Mouse (Mus musculus) intestine, postnatal 0 days (tissue): Measurements from ENCODE around the gene Satb1. TPM values are rescaled to one million over a fixed set of nuclear protein-coding genes. Genes with fewer than 3 reads are reported as not detected.

Experiments used
- ATAC-seq: fragments of 200-750 bp; cut with Nextera tagmentation; 2 replicates; pipeline ENCODE4 v1.8.0; 2017; ENCODE audit warnings: mild to moderate bottlenecking, moderate TSS enrichment, moderate library complexity
- H3K27ac ChIP-seq: fragments of 300-500 bp; sonication (generic); 2 replicates; pipeline ENCODE4 v1.5.1; 2014; ENCODE audit warnings: mild to moderate bottlenecking, low read depth, low read length, moderate library complexity
- H3K27me3 ChIP-seq: fragments of 300-500 bp; sonication (generic); replicated peaks from 2 replicates; pipeline ENCODE4 v1.6.1; 2014; ENCODE audit warnings: low read length, mixed read lengths; ENCODE audit not compliant: control insufficient read depth, insufficient read depth
- H3K36me3 ChIP-seq: fragments of 300-500 bp; sonication (generic); 2 replicates; pipeline ENCODE4 v1.6.1; 2014; ENCODE audit warnings: mild to moderate bottlenecking, moderate library complexity; ENCODE audit not compliant: control insufficient read depth, insufficient read depth
- H3K4me1 ChIP-seq: fragments of 300-500 bp; sonication (generic); replicated peaks from 2 replicates; pipeline ENCODE4 v1.6.1; 2014; ENCODE audit warnings: antibody characterized with exemption, low read length, mixed read lengths; ENCODE audit not compliant: control insufficient read depth, insufficient read depth
- H3K4me2 ChIP-seq: fragments of 300-500 bp; sonication (generic); replicated peaks from 2 replicates; pipeline ENCODE4 v1.6.1; 2014; ENCODE audit warnings: low read depth, mild to moderate bottlenecking, moderate library complexity
- H3K4me3 ChIP-seq: fragments of 300-500 bp; sonication (generic); 2 replicates; pipeline ENCODE4 v1.5.1; 2014; ENCODE audit warnings: low read depth, low read length
- H3K9ac ChIP-seq: fragments of 300-500 bp; sonication (generic); 2 replicates; pipeline ENCODE4 v1.6.1; 2014; ENCODE audit warnings: mild to moderate bottlenecking, low read depth, low read length
- H3K9me3 ChIP-seq: fragments of 300-500 bp; sonication (generic); 2 replicates; pipeline ENCODE4 v1.6.1; 2016; ENCODE audit warnings: mixed run types; ENCODE audit not compliant: control insufficient read depth
- CTCF ChIP-seq: sonication (generic); IDR thresholded peaks from 2 replicates; pipeline ENCODE4 v1.5.1; 2016; ENCODE audit warnings: low read depth, mild to moderate bottlenecking, control low read depth, antibody characterized with exemption, moderate library complexity
- WGBS: fragments of 180-500 bp; shearing (Covaris S2); extraction: QIAGEN DNeasy Blood & Tissue Kit; methylation state at CpG from one replicate; pipeline ENCODE4 v1.1.7; 2014; 5-methylcytosine and 5-hydroxymethylcytosine counted together
- polyA plus RNA-seq: library from polyadenylated mRNA; unstranded; fragments of >200 nt; fragmentation: Nextera tagmentation; extraction: Ambion mirVana; gene quantifications from 2 replicates; pipeline ENCODE4 v1.2.1, GENCODE M21; 2015

The Satb1 gene
- polyA plus RNA-seq, 1 experiment from 2014 or later = 2.0 TPM

- no peak for TF ChIP-seq CTCF
- 16% methylated on average over 1 of the region's 1 CpGs for WGBS
Measured at GRCm38 (mm10) chr17:51836901-51837300, 3.8 kb upstream of the Satb1 start.

GRCm38 (mm10) chr17:51836243-51836642 lies 3.2 kb upstream of the Satb1 start:
- Histone ChIP-seq H3K27me3 (peaks cover 42% of the 10 kb centered on the region), H3K36me3 (no peaks in the 10 kb centered on the region), H3K4me1 (no peaks in the 10 kb centered on the region), H3K27ac (no peak overlapping the region), H3K9me3 (no peaks in the 10 kb centered on the region), H3K4me3 (no peak overlapping the region), H3K9ac (no peak overlapping the region), H3K4me2 (no peak overlapping the region)
- TF ChIP-seq CTCF = no peak
- 82% methylated on average over 5 of the region's 5 CpGs for WGBS
- ATAC-seq = no peak

More at GRCm38 (mm10) chr17:51836901-51837300, 3.8 kb upstream of the Satb1 start:
- Histone ChIP-seq H3K4me3 (no peak overlapping the region), H3K27ac (no peak overlapping the region), H3K4me1 (no peaks in the 10 kb centered on the region), H3K9ac (no peak overlapping the region), H3K36me3 (no peaks in the 10 kb centered on the region), H3K27me3 (peaks cover 35% of the 10 kb centered on the region), H3K4me2 (no peak overlapping the region), H3K9me3 (no peaks in the 10 kb centered on the region)
- no peak for ATAC-seq

GRCm38 (mm10) chr17:51833578-51834361 lies 680 bp upstream of the Satb1 start:
- Histone ChIP-seq H3K4me3 (0 out of 2 replicates have a peak overlapping the region, but pooled peaks have one; percentile 77), H3K9ac (no peak overlapping the region), H3K9me3 (no peaks in the 10 kb centered on the region), H3K36me3 (no peaks in the 10 kb centered on the region), H3K27me3 (peaks cover 53% of the 10 kb centered on the region), H3K4me1 (no peaks in the 10 kb centered on the region), H3K27ac (no peak overlapping the region), H3K4me2 (peak overlapping the region; percentile 99; the same call in 1 of the 2 replicates)
- WGBS = 3% methylated on average over 16 of the region's 16 CpGs
- TF ChIP-seq CTCF = no peak
- no peak for ATAC-seq

GRCm38 (mm10) chr17:51832421-51832875 lies 642 bp downstream of the Satb1 start:
- Histone ChIP-seq H3K36me3 (no peaks in the 10 kb centered on the region), H3K27me3 (peaks cover 59% of the 10 kb centered on the region), H3K9ac (peak overlapping the region; percentile 40), H3K4me3 (peak overlapping the region; percentile 77), H3K4me2 (peak overlapping the region; percentile 99), H3K27ac (no peak overlapping the region), H3K9me3 (no peaks in the 10 kb centered on the region), H3K4me1 (no peaks in the 10 kb centered on the region)
- WGBS = under 1% methylated on average over 29 of the region's 66 CpGs
- no peak for TF ChIP-seq CTCF
- peak; percentile 59; the same call in 1 of the 2 replicates for ATAC-seq

- H3K27me3 ChIP-seq = peaks cover 59% of the 10 kb centered on the region
- H3K27ac ChIP-seq = no peak overlapping the region
- peak overlapping the region; percentile 40 for H3K9ac ChIP-seq
- H3K36me3 ChIP-seq = no peaks in the 10 kb centered on the region
- ATAC-seq = no peak
- no peaks in the 10 kb centered on the region for H3K4me1 ChIP-seq
- peak overlapping the region; percentile 77 for H3K4me3 ChIP-seq
- no peak for TF ChIP-seq CTCF
- WGBS = 1% methylated on average over 56 of the region's 57 CpGs
- H3K9me3 ChIP-seq = no peaks in the 10 kb centered on the region
- H3K4me2 ChIP-seq = peak overlapping the region; percentile 99
Measured at GRCm38 (mm10) chr17:51831702-51832420, 1.2 kb downstream of the Satb1 start.

GRCm38 (mm10) chr17:51831121-51831701 lies 1.9 kb downstream of the Satb1 start:
- Histone ChIP-seq H3K4me2 (peak overlapping the region; percentile 99), H3K27me3 (peaks cover 64% of the 10 kb centered on the region), H3K27ac (no peak overlapping the region), H3K9me3 (no peaks in the 10 kb centered on the region), H3K4me3 (peak overlapping the region; percentile 77), H3K36me3 (no peaks in the 10 kb centered on the region), H3K4me1 (no peaks in the 10 kb centered on the region), H3K9ac (no peak overlapping the region)
- no peak for TF ChIP-seq CTCF
- 20% methylated on average over 14 of the region's 14 CpGs for WGBS
- no peak for ATAC-seq
